Mouse (Mus musculus): ENCODE results near the gene Igfbp2.

The Igfbp2 gene

GRCm38 (mm10) chr1:72823751-72824706 is at the start of gene Igfbp2:
Gene Igfbp2, plus strand, starts transcription at chr1:72824503.
- no peak for DNase-seq (ENCODE audit: low read depth)

DNA sequence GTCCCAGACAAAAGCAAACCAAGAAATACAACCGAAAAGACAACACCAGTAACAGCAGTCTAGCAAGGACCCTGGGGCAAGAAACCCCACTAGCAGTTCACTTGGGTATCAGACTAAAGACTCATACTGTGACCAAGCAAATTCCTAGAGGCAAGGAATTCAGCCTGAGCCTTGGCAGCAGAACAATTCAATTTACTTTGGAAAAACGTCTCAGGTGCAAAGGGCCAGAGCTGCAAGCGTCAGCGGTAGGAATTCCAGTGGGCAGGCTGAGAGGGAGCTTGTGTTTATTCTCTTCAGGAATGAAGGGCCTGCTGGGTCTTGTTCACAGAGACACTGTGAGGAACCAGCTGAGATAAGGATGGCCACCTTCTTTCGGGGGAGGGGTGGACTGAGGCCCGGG is 45.5 kb upstream of the Igfbp2 start:
- no peak for DNase-seq (ENCODE audit: low read depth)

DNA sequence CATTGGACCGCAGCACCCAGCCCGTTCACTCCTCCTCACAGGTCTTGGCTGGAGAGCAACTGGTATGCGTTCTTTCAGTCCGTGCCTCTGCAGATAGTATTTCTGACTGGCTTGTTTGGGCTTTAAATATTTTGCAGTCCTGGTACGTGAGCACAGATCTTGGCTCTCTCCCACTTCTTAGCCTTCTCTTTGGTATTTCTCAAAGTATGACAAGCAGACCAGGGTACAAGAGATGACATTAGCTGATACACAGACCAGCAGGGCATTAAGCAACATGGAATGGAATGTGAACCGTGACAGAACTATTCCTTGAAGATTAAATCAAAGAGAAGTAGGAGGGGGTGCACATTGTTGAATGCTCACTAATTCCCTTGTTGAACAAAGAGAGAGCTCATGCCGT is 43.6 kb upstream of the Igfbp2 start:
- no peak for DNase-seq (ENCODE audit: low read depth)

DNA sequence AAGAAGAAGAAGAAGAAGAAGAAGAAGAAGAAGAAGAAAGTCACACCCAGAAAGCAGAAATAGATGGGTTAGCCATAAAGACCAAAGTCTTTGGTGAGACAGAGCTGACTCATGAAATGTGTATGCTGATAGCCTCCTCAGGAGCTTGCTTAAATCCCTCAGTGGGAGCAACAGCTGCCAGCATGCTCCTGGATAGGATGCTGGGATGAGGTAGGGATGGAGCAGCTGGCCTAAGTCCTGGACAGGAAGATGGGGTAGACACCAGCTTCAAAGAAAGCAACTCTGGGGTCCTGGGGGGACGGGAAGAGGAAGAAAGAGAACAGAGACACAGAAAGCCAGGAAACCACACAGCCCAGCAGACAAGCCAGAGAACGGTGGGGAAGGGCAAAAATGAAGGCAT is 41.0 kb upstream of the Igfbp2 start:
- no peak for DNase-seq (ENCODE audit: low read depth)

DNA sequence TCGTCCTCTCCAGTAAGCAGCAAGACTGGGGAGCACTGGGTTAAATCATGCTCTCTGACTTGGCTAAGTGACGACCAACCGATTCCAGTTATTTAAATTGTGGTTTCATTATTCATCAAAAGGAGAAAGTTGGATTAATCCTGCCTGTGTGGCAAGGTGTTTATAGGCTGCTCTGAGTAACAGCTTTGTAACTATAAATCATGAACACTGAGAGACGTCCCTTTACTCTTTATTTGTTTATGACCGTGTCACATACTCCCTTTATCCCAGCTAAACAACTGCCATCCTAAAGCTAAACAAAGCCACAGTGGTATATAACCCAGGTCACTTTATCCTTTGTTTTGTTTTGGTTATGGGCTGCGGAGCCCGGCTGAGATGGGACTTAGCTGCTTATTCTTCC is 40.3 kb upstream of the Igfbp2 start:
- no peak for DNase-seq (ENCODE audit: low read depth)

GRCm38 (mm10) chr1:72790670-72791069 is 33.6 kb upstream of the Igfbp2 start:
- no peak for DNase-seq (ENCODE audit: low read depth)

GRCm38 (mm10) chr1:72791743-72792142 is 32.6 kb upstream of the Igfbp2 start:
- DNase-seq (ENCODE audit: low read depth): no peak

DNA sequence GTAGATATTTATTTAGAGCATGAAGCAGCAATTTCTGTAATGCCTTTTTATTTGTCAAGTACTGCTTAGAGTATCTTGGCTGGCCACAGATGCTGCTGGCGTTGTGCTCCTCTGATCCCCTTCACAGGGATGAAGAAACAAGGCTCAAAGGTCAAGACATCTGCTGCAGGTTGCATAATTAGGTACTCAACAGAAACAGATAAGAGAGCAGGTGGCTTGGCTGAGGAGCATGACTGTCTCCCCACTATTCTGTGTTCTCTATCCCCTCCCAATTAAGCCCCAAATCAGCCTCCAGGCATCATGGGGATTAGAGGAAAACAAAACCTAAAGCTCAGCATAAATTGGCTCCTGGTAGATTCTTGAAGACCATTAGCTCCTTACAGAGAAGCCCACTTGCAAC is 32.0 kb upstream of the Igfbp2 start:
- DNase-seq (ENCODE audit: low read depth): no peak

DNA sequence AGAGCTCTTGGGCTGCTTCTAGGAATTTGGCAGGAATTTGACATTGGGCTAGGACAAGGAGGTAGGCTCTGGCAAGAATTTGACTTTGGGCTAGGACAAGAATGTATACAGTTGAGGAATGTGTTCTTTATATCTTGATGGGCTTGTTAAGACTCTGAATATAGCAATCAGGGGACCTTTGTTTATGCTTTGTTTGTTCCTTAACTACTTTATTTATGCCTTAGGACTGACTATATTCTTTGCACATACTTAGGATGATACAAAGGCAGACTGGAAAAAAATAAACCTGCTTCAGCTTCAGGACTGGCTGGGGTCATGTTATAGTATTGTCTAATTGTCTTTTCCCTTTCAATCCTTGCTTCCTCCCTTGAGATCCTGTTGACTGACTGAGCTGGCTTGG is 31.1 kb upstream of the Igfbp2 start:
- DNase-seq (ENCODE audit: low read depth): no peak

DNA sequence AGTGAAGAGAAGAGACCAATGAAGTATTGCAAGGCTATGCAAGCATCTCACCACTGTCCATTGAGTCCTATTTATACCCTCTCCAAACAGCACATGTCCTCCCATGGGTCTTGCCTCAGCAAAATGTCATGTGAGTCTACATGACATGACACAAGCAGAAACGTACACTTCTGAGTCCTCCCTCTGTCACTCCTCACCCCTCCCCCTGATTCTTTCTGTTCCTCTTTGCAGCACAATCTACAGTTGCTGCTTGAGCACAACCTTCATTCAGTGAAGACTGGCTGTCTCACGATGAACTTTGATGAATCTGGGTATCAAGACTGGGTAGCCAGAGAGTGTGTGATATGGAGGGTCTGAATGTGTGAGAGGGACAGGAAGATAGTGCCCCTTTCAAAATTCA is 28.2 kb upstream of the Igfbp2 start:
- DNase-seq (ENCODE audit: low read depth): no peak

DNA sequence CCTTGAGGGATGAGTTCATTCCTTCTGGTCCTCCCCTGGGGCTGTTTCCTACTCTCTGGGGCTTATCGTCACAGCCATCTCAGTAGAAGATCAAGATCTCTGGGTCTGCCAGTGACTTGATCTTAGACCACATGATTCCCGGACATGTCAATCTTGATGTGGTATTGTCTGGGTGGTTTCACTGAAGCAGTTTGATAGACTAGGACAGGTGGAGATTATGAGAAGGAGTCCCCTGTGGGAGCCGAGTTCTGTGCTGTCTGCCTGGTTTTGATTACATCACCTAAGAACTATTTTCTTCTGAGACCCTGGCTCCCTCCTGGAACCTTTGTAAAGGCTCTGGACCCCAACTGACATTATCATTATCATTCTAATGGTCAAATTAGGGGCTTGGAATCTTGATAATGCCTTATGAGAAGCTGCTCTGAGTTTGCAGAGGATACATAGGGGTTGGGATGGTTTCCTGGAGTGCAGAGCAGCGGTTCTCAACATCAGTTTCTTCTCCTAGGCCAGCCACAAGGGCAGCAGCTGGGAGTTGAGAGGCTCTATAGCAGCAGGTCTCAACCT is 27.1 kb upstream of the Igfbp2 start:
- DNase-seq (ENCODE audit: low read depth): no peak

- no peak for DNase-seq (ENCODE audit: low read depth)
Observed at GRCm38 (mm10) chr1:72798441-72798840, 25.9 kb upstream of the Igfbp2 start.

- no peak for DNase-seq (ENCODE audit: low read depth)
Observed at GRCm38 (mm10) chr1:72804031-72804430, 20.3 kb upstream of the Igfbp2 start.

- DNase-seq (ENCODE audit: low read depth): no peak
Observed at GRCm38 (mm10) chr1:72805037-72805436, 19.3 kb upstream of the Igfbp2 start.

DNA sequence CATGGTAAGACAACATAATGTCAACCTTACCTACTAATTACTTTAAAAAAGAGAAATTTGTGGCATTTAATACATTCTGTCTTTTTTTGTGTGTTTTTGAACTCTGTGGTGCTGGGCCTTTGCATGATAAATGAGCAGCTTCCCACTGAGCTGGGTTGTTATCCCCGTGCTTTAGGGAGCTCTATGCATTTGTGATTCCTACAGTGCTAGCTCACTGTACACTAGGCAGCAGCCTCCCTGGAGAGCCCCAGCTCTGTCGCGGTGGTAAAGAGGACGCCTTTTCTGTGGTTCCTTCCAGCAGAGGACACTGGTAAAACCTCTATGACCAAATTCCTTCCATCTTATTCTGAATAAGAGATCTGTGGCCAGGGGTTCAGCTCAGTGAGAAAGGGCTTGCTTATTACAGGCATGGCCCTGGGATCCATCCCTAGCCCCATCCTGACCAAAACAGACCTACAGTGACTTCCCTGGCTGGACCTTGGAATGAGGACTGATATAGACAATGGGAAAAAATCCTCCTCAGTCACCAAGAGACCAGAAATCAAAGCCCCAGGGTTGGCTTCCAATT is 18.7 kb upstream of the Igfbp2 start:
- no peak for DNase-seq (ENCODE audit: low read depth)

DNA sequence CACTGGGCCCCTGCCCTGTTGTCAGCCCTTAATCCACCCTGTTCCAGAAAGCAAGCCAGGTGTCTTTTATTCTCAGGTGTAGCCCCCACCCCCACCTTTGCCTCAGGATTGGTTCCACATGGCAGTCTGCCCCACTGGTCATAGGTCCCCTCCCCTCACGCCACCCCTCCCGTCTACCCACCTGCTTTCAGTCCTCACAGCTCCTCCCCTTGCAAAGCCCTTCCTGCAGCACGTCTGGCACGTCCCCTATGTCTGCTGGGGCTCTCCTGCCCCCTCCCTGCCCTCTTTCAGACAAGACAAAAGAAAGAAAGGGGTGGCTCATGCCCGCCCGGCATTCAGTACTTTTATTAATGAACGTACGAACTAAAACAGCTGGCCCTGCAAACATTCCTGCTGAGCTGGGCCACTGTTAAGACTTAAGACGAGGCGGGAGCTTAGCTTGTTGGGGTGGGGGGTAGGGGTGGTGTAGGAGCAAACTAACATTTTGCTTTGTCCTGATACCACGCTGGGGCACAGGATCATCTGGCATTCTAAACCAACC is 18.2 kb upstream of the Igfbp2 start:
- DNase-seq (ENCODE audit: low read depth): no peak

DNA sequence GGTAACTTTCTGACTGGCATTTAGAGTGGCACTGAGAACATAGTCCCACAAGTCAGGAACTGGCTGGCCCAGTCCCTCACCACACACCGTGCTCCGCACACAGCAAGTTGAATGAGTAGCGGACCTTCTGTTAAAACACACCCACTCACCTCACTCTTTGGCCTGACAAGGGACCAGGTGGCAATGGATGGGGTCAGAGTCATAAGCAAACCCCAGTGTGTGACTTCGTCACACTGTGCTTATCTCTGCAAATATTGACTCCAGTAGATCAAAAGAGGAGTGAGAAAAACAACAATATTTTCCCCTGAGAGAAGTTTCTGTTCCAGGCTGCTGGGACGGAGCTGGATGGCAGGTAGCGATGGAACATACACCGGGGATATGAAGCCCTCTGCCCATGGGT is 15.0 kb upstream of the Igfbp2 start:
- no peak for DNase-seq (ENCODE audit: low read depth)

- DNase-seq (ENCODE audit: low read depth): no peak
Observed at GRCm38 (mm10) chr1:72809951-72810675, 14.2 kb upstream of the Igfbp2 start.

DNA sequence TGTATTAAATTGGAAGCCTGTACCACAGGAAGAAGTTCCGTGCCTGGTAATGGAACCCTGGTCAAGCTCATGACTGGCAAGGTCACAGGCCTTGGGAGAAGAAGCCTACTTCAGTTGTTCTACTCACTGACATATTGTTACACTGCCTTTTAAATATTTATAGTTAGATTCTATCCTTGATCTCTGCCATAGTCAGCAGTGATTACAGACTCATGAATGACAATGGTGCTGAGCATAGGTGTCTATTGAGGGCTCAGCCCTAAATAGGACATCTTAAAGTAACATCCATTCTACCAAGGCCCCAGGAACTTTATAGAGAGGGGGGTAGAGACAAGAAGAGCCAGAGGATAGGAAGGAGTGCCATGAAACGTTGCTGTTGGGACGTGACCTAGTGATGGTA is 13.2 kb upstream of the Igfbp2 start:
- no peak for DNase-seq (ENCODE audit: low read depth)

- no peak for DNase-seq (ENCODE audit: low read depth)
Observed at GRCm38 (mm10) chr1:72813089-72813638, 11.1 kb upstream of the Igfbp2 start.

DNA sequence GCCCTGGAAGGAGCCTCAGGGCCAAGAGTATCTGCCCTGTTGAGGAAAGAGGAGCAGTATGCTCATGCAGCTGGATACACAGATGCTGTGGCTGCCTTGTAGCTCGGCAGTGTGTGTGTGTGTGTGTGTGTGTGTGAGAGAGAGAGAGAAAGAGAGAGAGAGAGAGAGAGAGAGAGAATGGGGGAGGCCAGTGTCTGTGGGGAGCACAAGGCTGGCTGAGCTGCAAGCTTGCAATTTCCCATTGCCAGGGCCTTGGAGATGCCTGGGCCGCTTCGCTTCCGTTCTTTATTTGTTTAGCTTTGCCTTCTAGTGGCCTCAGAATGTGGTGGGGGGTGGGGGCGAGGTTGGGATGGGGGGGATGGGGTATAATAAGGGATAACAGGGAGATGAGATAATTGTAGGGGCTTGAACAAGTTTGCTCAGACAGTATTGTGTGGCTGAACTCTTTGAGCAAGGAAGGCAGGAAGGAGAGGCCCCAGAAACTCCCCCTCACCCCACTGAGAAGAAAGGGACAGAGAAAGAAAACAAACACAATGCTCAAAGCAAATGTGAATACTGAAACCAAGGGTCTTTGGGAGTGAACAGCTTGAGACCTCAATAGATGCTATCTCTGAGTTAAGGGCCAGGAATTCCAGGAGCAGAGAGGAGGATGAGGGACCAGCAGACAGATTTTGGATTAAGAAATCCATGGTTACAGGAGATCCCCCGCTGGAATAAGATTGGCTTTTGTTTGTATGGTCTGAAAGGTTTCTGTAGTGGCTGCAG is 10.5 kb upstream of the Igfbp2 start:
- no peak for DNase-seq (ENCODE audit: low read depth)

Measured in induced T-regulatory cell, adult 2 months (primary cell).